Mouse (Mus musculus) adrenal gland (tissue): Measurements from ENCODE around the gene Adarb2.

Source experiments
- intact Hi-C: fragments of 180-260 bp; cut with DNase I; formaldehyde crosslinking; loops from one replicate; pipeline ENCODE4 v1.15.1; 2025

The Adarb2 gene

DNA sequence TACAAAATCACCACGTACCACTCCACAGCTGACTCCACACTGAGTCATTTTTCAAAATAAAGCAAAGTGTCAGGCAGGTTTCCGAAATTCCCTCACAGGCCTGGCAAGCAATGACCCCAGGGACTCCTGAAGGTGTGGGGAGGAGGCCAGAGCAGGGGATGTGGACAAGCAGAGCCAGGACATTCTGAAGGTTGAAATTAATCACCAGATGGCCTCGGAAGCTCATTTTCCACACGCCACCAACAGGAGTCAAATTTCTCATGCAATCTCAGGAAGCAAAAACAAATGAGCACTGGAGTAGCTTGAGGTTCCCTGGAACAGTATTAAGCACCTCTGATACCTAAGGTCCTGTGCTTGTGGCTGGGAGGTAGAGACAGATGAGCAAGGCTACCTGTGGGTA lies 580.0 kb downstream of the Adarb2 start:
- intact Hi-C loops = loop anchor here (5.0 kb wide), 1 partner anchor 40 kb away; no protein-coding TSS in a partner anchor

DNA sequence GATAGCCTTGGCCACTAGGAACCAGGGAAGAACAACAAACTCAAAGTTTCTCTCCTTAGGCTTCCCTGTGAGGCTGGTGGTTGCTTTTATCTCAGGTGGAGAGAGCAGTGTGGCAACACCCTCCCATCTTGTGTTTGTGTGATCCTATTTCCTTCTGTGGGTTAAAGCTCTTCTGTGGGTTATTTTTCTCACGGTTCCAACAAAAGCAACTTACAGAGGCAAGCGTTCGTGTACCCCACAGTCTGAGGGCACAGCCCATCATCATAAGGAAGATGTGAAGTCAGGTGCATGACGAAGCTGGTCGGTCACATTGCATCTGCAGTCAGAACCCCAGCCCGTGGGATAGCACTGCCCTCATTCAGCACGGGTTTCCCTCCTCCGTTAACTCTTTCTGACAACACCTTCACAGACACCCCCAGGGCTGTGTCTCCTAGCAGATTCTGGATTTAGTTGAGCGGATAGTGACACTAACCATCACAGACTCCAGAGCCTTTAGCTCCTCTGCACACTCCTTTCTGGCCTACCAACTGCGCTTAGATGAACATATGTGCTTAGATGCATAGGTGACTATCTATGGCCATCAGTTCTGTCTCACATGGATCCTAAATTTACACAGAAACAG lies 581.1 kb downstream of the Adarb2 start:
- intact Hi-C loops = loop anchor here (5.0 kb wide), 1 partner anchor 41 kb away; no protein-coding TSS in a partner anchor

DNA sequence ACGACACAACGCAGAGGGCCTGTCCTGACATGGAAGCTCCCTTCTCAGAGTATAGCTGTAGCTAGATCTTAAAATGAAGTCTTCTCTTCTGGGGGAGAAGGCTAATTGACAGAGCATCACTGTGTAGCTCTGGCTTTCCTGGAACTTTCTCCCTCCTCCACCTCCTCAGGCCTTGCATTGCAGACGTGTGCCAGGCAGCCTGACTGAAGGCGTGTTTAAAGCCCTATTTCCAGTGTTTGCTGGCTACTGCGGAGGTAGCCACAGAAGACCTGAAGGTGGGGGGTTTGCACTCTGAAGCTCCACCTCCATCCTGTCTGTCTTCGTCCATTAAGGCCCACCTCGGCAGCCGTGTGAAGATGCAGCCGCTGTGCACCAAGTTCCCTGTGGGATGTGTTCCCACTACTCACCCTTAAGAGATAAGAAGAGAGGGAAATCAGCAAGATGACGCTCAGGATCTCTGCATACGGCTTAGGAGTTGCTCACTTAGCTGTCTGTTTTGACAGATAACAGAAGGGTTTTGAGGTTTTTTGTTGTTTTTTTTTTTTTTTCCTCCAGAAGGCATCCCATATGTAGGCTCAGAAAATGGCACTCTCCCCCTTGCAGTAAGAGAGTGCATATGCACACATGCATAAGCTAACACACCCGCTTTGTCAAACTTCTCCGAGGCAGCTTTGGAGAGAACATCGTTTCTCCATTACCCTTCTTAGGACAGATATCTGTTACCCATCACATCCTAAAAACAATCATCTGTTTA lies 581.8 kb downstream of the Adarb2 start:
- intact Hi-C loops = loop anchor here (5.0 kb wide), 1 partner anchor 42 kb away; no protein-coding TSS in a partner anchor

DNA sequence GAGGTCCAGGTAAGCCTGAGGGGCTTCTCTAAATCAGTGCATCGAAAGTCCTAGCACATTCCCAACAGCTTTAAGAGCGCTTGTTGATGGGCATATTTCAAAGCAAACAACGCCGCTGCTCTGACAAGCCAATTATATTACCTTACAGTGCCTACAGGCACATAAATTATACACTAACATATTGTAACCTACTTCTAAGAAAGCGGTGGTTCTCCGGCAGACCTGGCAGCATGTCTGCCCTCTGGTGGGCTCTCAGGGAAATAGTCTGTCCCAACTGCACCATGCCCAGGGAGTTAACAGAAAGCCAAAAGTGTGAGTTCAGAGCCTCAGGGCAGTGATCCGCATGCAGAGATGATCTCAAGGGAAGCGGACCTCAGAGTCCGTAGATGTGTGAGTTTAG lies 582.5 kb downstream of the Adarb2 start:
- intact Hi-C loops = no loop called here

DNA sequence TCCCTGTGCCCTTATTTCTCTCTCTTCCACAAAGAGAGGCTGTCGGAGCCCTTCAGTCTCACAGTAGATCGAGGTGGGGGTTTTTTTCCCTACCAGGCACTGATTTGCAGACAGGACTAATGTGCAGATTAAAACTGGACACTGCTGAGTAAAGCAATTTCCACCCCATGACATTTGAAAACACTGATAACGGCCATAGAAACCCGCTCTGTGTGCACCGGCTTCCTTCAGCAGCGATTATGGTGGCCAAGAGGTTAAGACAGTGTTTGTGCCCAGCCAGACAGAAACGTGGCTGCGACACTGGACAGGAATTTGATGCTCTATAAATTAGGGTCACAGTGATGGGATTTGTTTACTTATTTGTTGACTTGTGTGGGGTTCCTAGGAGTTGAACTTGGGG lies 590.6 kb downstream of the Adarb2 start:
- intact Hi-C loops = no loop called here

DNA sequence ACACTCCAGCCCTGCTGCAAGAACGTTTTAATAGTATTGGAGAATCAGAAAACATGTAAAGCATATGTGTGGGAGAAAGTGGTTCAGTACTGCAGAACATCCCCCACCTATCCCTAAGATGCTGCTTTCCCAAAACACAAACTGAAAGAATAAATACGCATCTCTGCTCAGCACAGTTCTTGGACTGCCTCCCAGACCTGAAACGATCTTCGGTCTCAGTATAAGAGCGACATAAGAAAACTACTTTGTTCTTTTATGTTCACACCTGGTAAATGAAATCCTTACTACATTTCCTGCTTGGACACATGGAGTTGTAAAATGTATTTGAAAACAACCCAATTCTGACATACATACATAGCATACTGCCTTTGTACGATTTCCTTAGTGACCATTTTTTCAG lies 597.9 kb downstream of the Adarb2 start:
- intact Hi-C loops = no loop called here

DNA sequence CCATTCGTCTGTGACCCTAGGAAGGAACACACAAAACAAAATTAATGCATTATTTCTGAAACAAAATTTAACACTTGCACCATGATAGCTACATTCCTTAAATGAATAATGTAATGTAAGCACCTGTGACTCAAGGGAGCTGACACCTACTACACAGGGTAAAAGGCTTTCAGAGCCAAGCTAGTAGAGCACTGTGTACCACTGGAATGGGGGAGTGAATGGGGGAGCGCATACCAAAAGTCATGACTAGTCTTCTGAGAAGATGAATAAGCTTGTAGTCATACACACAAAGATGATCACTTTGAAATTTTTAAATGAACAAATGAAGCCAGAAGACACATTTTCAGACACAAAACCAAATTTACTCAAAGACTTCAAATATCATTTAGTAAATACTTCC lies 603.3 kb downstream of the Adarb2 start:
- intact Hi-C loops = no loop called here
